Mouse (Mus musculus) neural tube, embryonic 15.5 days (tissue): ENCODE data around the gene Strn4. TPM values are rescaled to one million over a fixed set of nuclear protein-coding genes. Genes with fewer than 3 reads are reported as not detected.

Experiments
- ATAC-seq: fragments of 200-750 bp; cut with Nextera tagmentation; 2 replicates; pipeline ENCODE4 v1.8.0; 2017; ENCODE audit warnings: mild to moderate bottlenecking, moderate TSS enrichment, moderate library complexity; ENCODE audit not compliant: low FRiP score
- H3K27ac ChIP-seq: fragments of 300-500 bp; sonication (generic); replicated peaks from 2 replicates; pipeline ENCODE4 v1.5.1; 2015; ENCODE audit warnings: mild to moderate bottlenecking, inconsistent platforms
- H3K27me3 ChIP-seq: fragments of 300-500 bp; sonication (generic); replicated peaks from 2 replicates; pipeline ENCODE4 v1.6.1; 2015; ENCODE audit warnings: inconsistent platforms
- H3K36me3 ChIP-seq: fragments of 300-500 bp; sonication (generic); 2 replicates; pipeline ENCODE4 v1.6.1; 2015; ENCODE audit warnings: inconsistent platforms
- H3K4me1 ChIP-seq: fragments of 300-500 bp; sonication (generic); 2 replicates; pipeline ENCODE4 v1.6.1; 2015; ENCODE audit warnings: inconsistent platforms
- H3K4me2 ChIP-seq: fragments of 300-500 bp; sonication (generic); 2 replicates; pipeline ENCODE4 v1.6.1; 2015; ENCODE audit warnings: inconsistent platforms, mild to moderate bottlenecking, moderate library complexity
- H3K4me3 ChIP-seq: fragments of 300-500 bp; sonication (generic); replicated peaks from 2 replicates; pipeline ENCODE4 v1.5.1; 2015; ENCODE audit warnings: mild to moderate bottlenecking, inconsistent platforms
- H3K9ac ChIP-seq: fragments of 300-500 bp; sonication (generic); replicated peaks from 2 replicates; pipeline ENCODE4 v1.6.1; 2015; ENCODE audit warnings: mild to moderate bottlenecking, inconsistent platforms
- H3K9me3 ChIP-seq: fragments of 300-500 bp; sonication (generic); replicated peaks from 2 replicates; pipeline ENCODE4 v1.6.1; 2016; ENCODE audit warnings: inconsistent platforms
- WGBS: fragments of 180-500 bp; shearing (Covaris S2); methylation state at CpG from one replicate; pipeline ENCODE4 v1.1.7; 2015; ENCODE audit warnings: mixed read lengths; 5-methylcytosine and 5-hydroxymethylcytosine counted together
- polyA plus RNA-seq: library from polyadenylated mRNA; unstranded; fragments of >200 nt; fragmentation: Nextera tagmentation; extraction: Ambion mirVana; gene quantifications from 2 replicates; pipeline ENCODE4 v1.2.1, GENCODE M21; 2015

The Strn4 gene
- polyA plus RNA-seq = 139 and 156 TPM in 2 replicates

- WGBS = 0% methylated on average over 1 of the region's 1 CpGs
- H3K4me1 ChIP-seq = peaks cover 87% of the 10 kb centered on the region
- peak within 1 kb of the TSS; percentile 98 for H3K4me3 ChIP-seq
- ATAC-seq = peak; percentile 79
- H3K4me2 ChIP-seq = peak within 1 kb of the TSS; percentile 69
- no peaks in the 10 kb centered on the region for H3K9me3 ChIP-seq
- H3K27me3 ChIP-seq = no peaks in the 10 kb centered on the region
- H3K36me3 ChIP-seq = no peaks in the 10 kb centered on the region
- peak within 1 kb of the TSS; percentile 99 for H3K27ac ChIP-seq
- H3K9ac ChIP-seq = peak within 1 kb of the TSS; percentile 99
These were observed at the start of gene Strn4 for GRCm38 (mm10) chr7:16815351-16815941. Strn4 (plus strand) TSS chr7:16815889.

GRCm38 (mm10) chr7:16766443-16766842 is 49.2 kb upstream of the Strn4 start:
- H3K36me3 ChIP-seq = no peaks in the 10 kb centered on the region
- no peak for ATAC-seq
- no peaks in the 10 kb centered on the region for H3K9me3 ChIP-seq
- WGBS = 27% methylated on average over 2 of the region's 2 CpGs
- H3K27me3 ChIP-seq = no peaks in the 10 kb centered on the region
- H3K4me1 ChIP-seq = no peaks in the 10 kb centered on the region
- H3K9ac ChIP-seq = no peak overlapping the region
- no peak overlapping the region for H3K4me2 ChIP-seq
- H3K27ac ChIP-seq = no peak overlapping the region
- no peak overlapping the region for H3K4me3 ChIP-seq

GRCm38 (mm10) chr7:16775888-16776287 is 39.8 kb upstream of the Strn4 start:
- H3K9me3 ChIP-seq = no peaks in the 10 kb centered on the region
- H3K4me3 ChIP-seq = no peak overlapping the region
- WGBS = 60% methylated on average over 5 of the region's 5 CpGs
- no peaks in the 10 kb centered on the region for H3K36me3 ChIP-seq
- no peak overlapping the region for H3K9ac ChIP-seq
- no peaks in the 10 kb centered on the region for H3K27me3 ChIP-seq
- no peak overlapping the region for H3K4me2 ChIP-seq
- peaks cover 3% of the 10 kb centered on the region for H3K4me1 ChIP-seq
- no peak overlapping the region for H3K27ac ChIP-seq
- no peak for ATAC-seq

- H3K27ac ChIP-seq = no peak overlapping the region
- no peak overlapping the region for H3K4me2 ChIP-seq
- no peak overlapping the region for H3K4me3 ChIP-seq
- H3K9me3 ChIP-seq = no peaks in the 10 kb centered on the region
- H3K4me1 ChIP-seq = peaks cover 43% of the 10 kb centered on the region
- 0 out of 2 replicates have a peak, but pooled peaks cover 9% of the 10 kb centered on the region for H3K27me3 ChIP-seq
- ATAC-seq = no peak
- WGBS = 83% methylated on average over 5 of the region's 5 CpGs
- H3K9ac ChIP-seq = no peak overlapping the region
- H3K36me3 ChIP-seq = no peaks in the 10 kb centered on the region
These were observed 35.6 kb upstream of the Strn4 start for GRCm38 (mm10) chr7:16780076-16780475.

- peak; percentile 86 for ATAC-seq
- Histone ChIP-seq H3K27me3 (0 out of 2 replicates have a peak, but pooled peaks cover 9% of the 10 kb centered on the region), H3K4me3 (peak within 1 kb of the TSS; percentile 55), H3K36me3 (no peaks in the 10 kb centered on the region), H3K9me3 (no peaks in the 10 kb centered on the region), H3K4me1 (peaks cover 43% of the 10 kb centered on the region), H3K27ac (no peak within 1 kb of the TSS; the same call in 1 of the 2 replicates), H3K9ac (peak within 1 kb of the TSS; percentile 62), H3K4me2 (peak within 1 kb of the TSS; percentile 100)
- WGBS = 3% methylated on average over 34 of the region's 34 CpGs
These were observed 34.7 kb upstream of the Strn4 start, which contains the start of gene Slc1a5 for GRCm38 (mm10) chr7:16780825-16781554. Slc1a5 (plus strand) TSS chr7:16781340.

DNA sequence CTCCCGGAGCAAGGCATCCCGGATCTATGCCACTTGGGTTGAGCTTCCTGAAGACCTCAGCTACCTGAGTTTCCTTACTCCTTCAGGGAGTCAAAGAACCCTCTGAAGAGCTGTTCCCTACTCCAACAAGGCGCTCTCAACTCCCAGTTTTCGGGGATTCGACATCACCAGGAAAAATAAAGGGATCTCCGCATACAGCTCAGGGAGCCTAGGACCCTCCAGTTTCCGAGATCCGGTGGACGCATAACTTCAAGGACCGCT is 34.2 kb upstream of the Strn4 start:
- Histone ChIP-seq H3K9ac (peak overlapping the region; percentile 62), H3K27ac (no peak overlapping the region), H3K4me1 (peaks cover 43% of the 10 kb centered on the region), H3K27me3 (0 out of 2 replicates have a peak, but pooled peaks cover 9% of the 10 kb centered on the region), H3K36me3 (no peaks in the 10 kb centered on the region), H3K9me3 (no peaks in the 10 kb centered on the region), H3K4me3 (peak overlapping the region; percentile 55), H3K4me2 (peak overlapping the region; percentile 100)
- WGBS = under 1% methylated on average over 10 of the region's 10 CpGs
- peak; percentile 31; the same call in 1 of the 2 replicates for ATAC-seq

DNA sequence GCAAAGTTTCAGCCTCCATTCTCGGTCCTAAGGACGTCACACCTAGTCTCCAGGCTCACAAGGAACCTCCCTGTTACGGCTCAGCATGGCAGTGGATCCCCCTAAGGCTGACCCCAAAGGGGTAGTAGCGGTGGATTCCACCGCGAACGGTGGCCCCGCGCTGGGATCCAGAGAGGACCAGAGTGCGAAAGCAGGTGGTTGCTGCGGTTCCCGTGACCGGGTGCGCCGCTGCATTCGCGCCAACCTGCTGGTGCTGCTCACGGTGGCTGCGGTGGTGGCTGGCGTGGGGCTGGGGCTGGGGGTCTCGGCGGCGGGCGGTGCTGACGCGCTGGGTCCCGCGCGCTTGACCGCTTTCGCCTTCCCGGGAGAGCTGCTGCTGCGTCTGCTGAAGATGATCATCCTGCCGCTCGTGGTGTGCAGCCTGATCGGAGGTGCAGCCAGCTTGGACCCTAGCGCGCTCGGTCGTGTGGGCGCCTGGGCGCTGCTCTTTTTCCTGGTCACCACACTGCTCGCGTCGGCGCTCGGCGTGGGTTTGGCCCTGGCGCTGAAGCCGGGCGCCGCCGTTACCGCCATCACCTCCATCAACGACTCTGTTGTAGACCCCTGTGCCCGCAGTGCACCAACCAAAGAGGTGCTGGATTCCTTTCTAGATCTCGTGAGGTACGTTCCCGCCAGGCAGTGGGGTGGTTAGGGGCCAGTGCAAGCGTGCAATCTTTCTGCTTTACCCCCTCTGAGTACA is 33.7 kb upstream of the Strn4 start:
- 2% methylated on average over 57 of the region's 60 CpGs for WGBS
- ATAC-seq = peak; percentile 19
- H3K4me2 ChIP-seq = peak overlapping the region; percentile 100
- peak overlapping the region; percentile 62 for H3K9ac ChIP-seq
- H3K36me3 ChIP-seq = no peaks in the 10 kb centered on the region
- H3K27me3 ChIP-seq = 0 out of 2 replicates have a peak, but pooled peaks cover 9% of the 10 kb centered on the region
- no peaks in the 10 kb centered on the region for H3K9me3 ChIP-seq
- H3K4me3 ChIP-seq = peak overlapping the region; percentile 55
- peaks cover 43% of the 10 kb centered on the region for H3K4me1 ChIP-seq
- H3K27ac ChIP-seq = no peak overlapping the region

- no peak for ATAC-seq
- no peak overlapping the region for H3K9ac ChIP-seq
- peak overlapping the region; percentile 100 for H3K4me2 ChIP-seq
- H3K4me3 ChIP-seq = peak overlapping the region; percentile 55
- H3K27ac ChIP-seq = no peak overlapping the region
- H3K9me3 ChIP-seq = no peaks in the 10 kb centered on the region
- WGBS = 8% methylated on average over 11 of the region's 11 CpGs
- H3K4me1 ChIP-seq = peaks cover 43% of the 10 kb centered on the region
- H3K27me3 ChIP-seq = 0 out of 2 replicates have a peak, but pooled peaks cover 9% of the 10 kb centered on the region
- H3K36me3 ChIP-seq = no peaks in the 10 kb centered on the region
These were observed 33.0 kb upstream of the Strn4 start for GRCm38 (mm10) chr7:16782555-16783125.

GRCm38 (mm10) chr7:16783224-16783688 is 32.4 kb upstream of the Strn4 start:
- Histone ChIP-seq H3K4me2 (peak overlapping the region; percentile 100), H3K9ac (no peak overlapping the region), H3K27me3 (0 out of 2 replicates have a peak, but pooled peaks cover 9% of the 10 kb centered on the region), H3K4me1 (peaks cover 43% of the 10 kb centered on the region), H3K4me3 (peak overlapping the region; percentile 55), H3K36me3 (no peaks in the 10 kb centered on the region), H3K27ac (no peak overlapping the region), H3K9me3 (no peaks in the 10 kb centered on the region)
- ATAC-seq = no peak
- WGBS = 30% methylated on average over 10 of the region's 10 CpGs

DNA sequence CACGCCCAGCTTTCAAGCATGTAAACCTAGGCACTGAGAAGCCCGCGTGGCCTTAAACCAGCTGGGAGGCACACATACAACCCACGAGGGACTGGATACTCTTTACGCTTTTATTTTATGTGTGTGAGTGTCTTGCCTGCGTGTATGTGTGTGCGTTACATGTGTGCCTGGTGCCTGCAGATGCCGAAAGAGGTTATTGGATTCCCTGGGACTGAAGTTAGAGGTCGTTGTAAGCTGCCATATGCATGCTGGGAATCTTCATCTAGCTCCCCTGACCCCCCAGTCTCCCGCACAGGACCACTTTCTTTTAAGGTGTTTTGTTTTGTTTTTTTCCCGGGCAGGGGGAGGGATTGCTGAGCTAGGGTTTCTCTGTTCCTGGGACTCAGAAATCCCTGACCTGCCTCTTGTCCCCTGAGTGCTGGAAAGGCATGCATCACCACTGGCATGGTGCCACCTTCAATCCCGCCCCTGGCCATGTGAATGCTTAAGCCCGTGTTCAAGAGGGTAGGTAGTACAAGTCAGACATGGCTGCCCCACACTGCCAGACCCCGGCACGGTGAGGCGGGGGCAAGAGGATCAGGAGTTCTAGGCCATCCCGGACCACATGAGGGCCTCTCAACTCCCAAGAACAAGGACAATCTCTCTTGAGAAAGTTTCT is 31.8 kb upstream of the Strn4 start:
- H3K4me1 ChIP-seq = peaks cover 43% of the 10 kb centered on the region
- H3K9me3 ChIP-seq = no peaks in the 10 kb centered on the region
- WGBS = 41% methylated on average over 17 of the region's 17 CpGs
- H3K36me3 ChIP-seq = no peaks in the 10 kb centered on the region
- H3K4me3 ChIP-seq = peak overlapping the region; percentile 55; the same call in 1 of the 2 replicates
- no peak overlapping the region for H3K9ac ChIP-seq
- peak overlapping the region; percentile 100 for H3K4me2 ChIP-seq
- no peak overlapping the region for H3K27ac ChIP-seq
- 0 out of 2 replicates have a peak, but pooled peaks cover 9% of the 10 kb centered on the region for H3K27me3 ChIP-seq
- no peak for ATAC-seq

GRCm38 (mm10) chr7:16784498-16784976 is 31.2 kb upstream of the Strn4 start:
- no peaks in the 10 kb centered on the region for H3K36me3 ChIP-seq
- no peak overlapping the region for H3K9ac ChIP-seq
- ATAC-seq = no peak
- no peak overlapping the region for H3K4me3 ChIP-seq
- no peak overlapping the region for H3K27ac ChIP-seq
- no peaks in the 10 kb centered on the region for H3K9me3 ChIP-seq
- 0 out of 2 replicates have a peak, but pooled peaks cover 9% of the 10 kb centered on the region for H3K27me3 ChIP-seq
- H3K4me1 ChIP-seq = peaks cover 43% of the 10 kb centered on the region
- WGBS = 65% methylated on average over 10 of the region's 10 CpGs
- no peak overlapping the region for H3K4me2 ChIP-seq
